Mouse (Mus musculus): ENCODE data around the gene Trp53tg5.

DNA sequence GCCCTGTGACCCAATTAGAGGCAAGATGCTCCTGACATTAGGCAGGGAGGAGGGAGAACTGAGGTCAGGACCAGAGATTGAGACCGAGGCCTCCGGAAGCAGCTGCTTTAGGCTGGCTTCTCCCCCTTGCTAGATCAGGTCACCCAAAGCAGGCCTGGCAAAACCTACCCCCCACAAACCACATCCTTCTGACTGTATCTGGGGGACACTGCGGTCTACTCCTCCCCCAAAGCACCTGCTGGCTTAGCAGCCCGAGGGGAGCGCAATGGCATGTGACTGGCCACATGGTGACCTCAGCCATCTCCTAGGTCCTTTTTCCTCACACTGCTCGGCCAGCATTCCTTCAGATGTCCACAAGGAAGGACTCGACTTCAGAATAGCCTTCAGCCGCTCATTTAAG, 32.4 kb downstream of the Trp53tg5 start:
- TF ChIP-seq CTCF (IDR thresholded peaks at IDR 0.05; ENCODE audit: borderline replicate concordance, insufficient read depth, low read length) (no peak), POLR2A (IDR thresholded peaks at IDR 0.05; ENCODE audit: low read depth, low read length) (no peak)

Measured in embryonic fibroblast, embryonic 13.5 days (primary cell).